Mouse (Mus musculus) macrophage (primary cell): ENCODE data around the gene Rhox3a. TPM values are rescaled to one million over a fixed set of nuclear protein-coding genes. Genes with fewer than 3 reads are reported as not detected.
"Not testable (repeated sequence)": the region's sequence is repeated elsewhere in the genome, so short reads cannot be mapped to it uniquely, and the experiment has no call there.

Experiments used
- H3K27ac ChIP-seq: fragments of 350-480 bp; formaldehyde crosslinking; 2 replicates; pipeline ENCODE4 v1.9.0; 2021
- H3K36me3 ChIP-seq: fragments of 350-480 bp; formaldehyde crosslinking; 2 replicates; pipeline ENCODE4 v1.9.0; 2021; ENCODE audit errors: inconsistent target
- H3K4me3 ChIP-seq: fragments of 350-480 bp; formaldehyde crosslinking; 2 replicates; pipeline ENCODE4 v1.9.0; 2021; ENCODE audit errors: inconsistent target
- H3K79me2 ChIP-seq: fragments of 350-480 bp; formaldehyde crosslinking; 2 replicates; pipeline ENCODE4 v1.9.0; 2021; ENCODE audit errors: inconsistent target
- WGBS: methylation state at CpG from one replicate; pipeline ENCODE4 v1.1.7; 2026; ENCODE audit warnings: inconsistent platforms; ENCODE audit not compliant: missing documents; 5-methylcytosine and 5-hydroxymethylcytosine counted together
- polyA plus RNA-seq: library from polyadenylated mRNA; stranded (reverse); fragments of 250-400 nt; gene quantifications from 3 replicates; pipeline ENCODE4 v1.2.4, GENCODE M21; 2018; ENCODE audit warnings: inconsistent platforms
- total RNA-seq, 78 experiments: library from RNA; depleted of rRNA; stranded (reverse); fragments of 250-400 nt; gene quantifications; 1 replicate in 9 of 78; 2 replicates in 24 of 78; 3 replicates in 43 of 78; 4 replicates in 2 of 78; pipeline ENCODE4 v1.2.4; 2018; ENCODE audit warnings: inconsistent platforms in 56 of 78

The Rhox3a gene
- total RNA-seq (2018; cell fraction: chromatin; rRNA removed): not detected
- not detected for total RNA-seq (2018; cell fraction: cytosol; rRNA removed)
- not detected for total RNA-seq (2018; cell fraction: nucleus; rRNA removed)
- not detected in 3 replicates for polyA plus RNA-seq

GRCm38 (mm10) chrX:37249619-37250018 lies at the start of gene Rhox3a:
Gene Rhox3a (plus strand): TSS chrX:37249919.
- WGBS: no CpG with 5 or more reads among the region's 3 CpGs
- not testable (repeated sequence) for H3K4me3 ChIP-seq, H3K79me2 ChIP-seq, H3K27ac ChIP-seq, H3K36me3 ChIP-seq

GRCm38 (mm10) chrX:37210941-37211340 lies 38.8 kb upstream of the Rhox3a start, which contains the start of gene Gm9:
Gene Gm9 (minus strand): TSS chrX:37211041.
- H3K36me3 ChIP-seq: no peaks in the 10 kb centered on the region
- H3K27ac ChIP-seq: no peak within 1 kb of the TSS
- H3K79me2 ChIP-seq: no peaks in the 10 kb centered on the region
- H3K4me3 ChIP-seq: no peak within 1 kb of the TSS
- WGBS: 86% methylated on average over 10 of the region's 10 CpGs

GRCm38 (mm10) chrX:37222158-37222557 lies 27.6 kb upstream of the Rhox3a start, which contains the start of gene Rhox1:
Gene Rhox1 (minus strand): TSS chrX:37222258.
- H3K4me3 ChIP-seq, H3K36me3 ChIP-seq, H3K27ac ChIP-seq, H3K79me2 ChIP-seq: not testable (repeated sequence)
- WGBS: 92% methylated on average over 1 of the region's 1 CpGs

- H3K79me2 ChIP-seq, H3K4me3 ChIP-seq, H3K27ac ChIP-seq, H3K36me3 ChIP-seq: not testable (repeated sequence)
- WGBS: no CpG with 5 or more reads among the region's 9 CpGs
These were observed 5.0 kb upstream of the Rhox3a start, which contains the start of gene Rhox2a for GRCm38 (mm10) chrX:37244676-37245075. Gene Rhox2a (plus strand): TSS chrX:37244976.

GRCm38 (mm10) chrX:37265038-37265437 lies 15.3 kb downstream of the Rhox3a start, which contains the start of gene Rhox4a:
Gene Rhox4a (plus strand): TSS chrX:37265338.
- H3K36me3 ChIP-seq, H3K27ac ChIP-seq, H3K79me2 ChIP-seq, H3K4me3 ChIP-seq: not testable (repeated sequence)
- WGBS: no CpG with 5 or more reads among the region's 19 CpGs

Other genes with a start within 250 kb of the Rhox3a start
- gene Sowahd, start 201.1 kb upstream of the Rhox3a start, polyA plus RNA-seq: not detected in 3 replicates
- gene Rpl39, start 164.5 kb upstream of the Rhox3a start, polyA plus RNA-seq: 127 to 644 TPM (median 571 TPM) in 3 replicates
- gene Upf3b, start 139.6 kb upstream of the Rhox3a start, polyA plus RNA-seq: 12.7 to 28.5 TPM (median 13.0 TPM) in 3 replicates
- 12.2 to 23.4 TPM (median 13.1 TPM) in 3 replicates for gene Nkap, start 123.1 kb upstream of the Rhox3a start, polyA plus RNA-seq
- not detected in 3 replicates for gene Akap14, start 81.1 kb upstream of the Rhox3a start, polyA plus RNA-seq
- gene Ndufa1, start 58.8 kb upstream of the Rhox3a start, polyA plus RNA-seq: 328 to 367 TPM (median 332 TPM) in 3 replicates
- 1.6 to 2.0 TPM (median 1.7 TPM) in 3 replicates for gene Rnf113a1, start 58.7 kb upstream of the Rhox3a start, polyA plus RNA-seq
- not detected in 3 replicates for gene Gm9, start 38.9 kb upstream of the Rhox3a start, polyA plus RNA-seq
- not detected in 3 replicates for gene Rhox1, start 27.7 kb upstream of the Rhox3a start, polyA plus RNA-seq
- gene Rhox2a, start 4.9 kb upstream of the Rhox3a start, polyA plus RNA-seq: not detected in 3 replicates
- not detected in 3 replicates for gene Rhox4a, start 15.4 kb downstream of the Rhox3a start, polyA plus RNA-seq
- not detected in 3 replicates for gene Rhox3a2, start 130.1 kb downstream of the Rhox3a start, polyA plus RNA-seq
- gene Rhox4a2, start 140.9 kb downstream of the Rhox3a start, polyA plus RNA-seq: not detected in 3 replicates
- gene Rhox2b, start 162.1 kb downstream of the Rhox3a start, polyA plus RNA-seq: not detected in 3 replicates
- not detected in 3 replicates for gene Rhox4b, start 182.6 kb downstream of the Rhox3a start, polyA plus RNA-seq
- not detected in 3 replicates for gene Rhox2c, start 203.8 kb downstream of the Rhox3a start, polyA plus RNA-seq
- gene Rhox3c, start 208.7 kb downstream of the Rhox3a start, polyA plus RNA-seq: not detected in 3 replicates
- gene Rhox4c, start 230.4 kb downstream of the Rhox3a start, polyA plus RNA-seq: not detected in 3 replicates
- gene Rhox2d, start 243.5 kb downstream of the Rhox3a start, polyA plus RNA-seq: not detected in 3 replicates